Mouse (Mus musculus) ES-E14 (cell line): Measurements from ENCODE around the gene Traf3ip1.

Source experiments
- CHD2 ChIP-seq: IDR thresholded peaks from 2 replicates; pipeline ENCODE4 v1.6.1; 2014; ENCODE audit warnings: mild to moderate bottlenecking, low read depth, low read length, inconsistent platforms
- HCFC1 ChIP-seq: IDR thresholded peaks from 2 replicates; pipeline ENCODE4 v1.6.1; 2012; ENCODE audit warnings: low read length, inconsistent platforms, borderline replicate concordance; ENCODE audit not compliant: insufficient read depth
- MAFK ChIP-seq: IDR thresholded peaks from 2 replicates; pipeline ENCODE4 v1.6.1; 2014; ENCODE audit warnings: mild to moderate bottlenecking, low read depth, low read length, inconsistent platforms; ENCODE audit not compliant: insufficient read depth
- ZC3H11A ChIP-seq: IDR thresholded peaks from 2 replicates; pipeline ENCODE4 v1.6.1; 2012; ENCODE audit warnings: low read depth, mild to moderate bottlenecking, inconsistent platforms, low read length, borderline replicate concordance
- ZNF384 ChIP-seq: IDR thresholded peaks from 2 replicates; pipeline ENCODE4 v1.6.1; 2012; ENCODE audit warnings: low read depth, low read length, inconsistent platforms

- no peak for TF ChIP-seq ZNF384
- TF ChIP-seq HCFC1, result no peak
- no peak for TF ChIP-seq MAFK
- no peak for TF ChIP-seq CHD2
- TF ChIP-seq ZC3H11A, result no peak
These were observed 1.7 kb upstream of the Traf3ip1 start for GRCm38 (mm10) chr1:91492740-91493139.
